Mouse (Mus musculus) limb, embryonic 13.5 days (tissue): Measurements from ENCODE around the gene Dlst. TPM values are rescaled to one million over a fixed set of nuclear protein-coding genes. Genes with fewer than 3 reads are reported as not detected.
"Not testable (repeated sequence)": the region's sequence is repeated elsewhere in the genome, so short reads cannot be mapped to it uniquely, and the experiment has no call there.

Experiments
- ATAC-seq: fragments of 200-750 bp; cut with Nextera tagmentation; 2 replicates; pipeline ENCODE4 v1.8.0; 2017; ENCODE audit warnings: low read depth, moderate number of reproducible peaks, moderate TSS enrichment; ENCODE audit not compliant: low FRiP score
- H3K27ac ChIP-seq: fragments of 300-500 bp; sonication (generic); 2 replicates; pipeline ENCODE4 v1.5.1; 2015; ENCODE audit warnings: inconsistent platforms, mild to moderate bottlenecking, moderate library complexity
- H3K27me3 ChIP-seq: fragments of 300-500 bp; sonication (generic); 2 replicates; pipeline ENCODE4 v1.6.1; 2015; ENCODE audit warnings: mild to moderate bottlenecking, inconsistent platforms
- H3K36me3 ChIP-seq: fragments of 300-500 bp; sonication (generic); 2 replicates; pipeline ENCODE4 v1.6.1; 2015; ENCODE audit warnings: inconsistent platforms, mild to moderate bottlenecking, moderate library complexity
- H3K4me1 ChIP-seq: fragments of 300-500 bp; sonication (generic); 2 replicates; pipeline ENCODE4 v1.6.1; 2015; ENCODE audit warnings: inconsistent platforms
- H3K4me2 ChIP-seq: fragments of 300-500 bp; sonication (generic); replicated peaks from 2 replicates; pipeline ENCODE4 v1.6.1; 2015; ENCODE audit warnings: inconsistent platforms, mild to moderate bottlenecking, moderate library complexity
- H3K4me3 ChIP-seq: fragments of 300-500 bp; sonication (generic); 2 replicates; pipeline ENCODE4 v1.5.1; 2015; ENCODE audit warnings: moderate library complexity, mild to moderate bottlenecking, inconsistent platforms
- H3K9ac ChIP-seq: fragments of 300-500 bp; sonication (generic); 2 replicates; pipeline ENCODE4 v1.6.1; 2015; ENCODE audit warnings: mild to moderate bottlenecking, inconsistent platforms
- H3K9me3 ChIP-seq: fragments of 300-500 bp; sonication (generic); 2 replicates; pipeline ENCODE4 v1.6.1; 2016; ENCODE audit warnings: inconsistent platforms
- WGBS: fragments of 180-500 bp; shearing (Covaris S2); methylation state at CpG from one replicate; pipeline ENCODE4 v1.1.7; 2015; 5-methylcytosine and 5-hydroxymethylcytosine counted together
- polyA plus RNA-seq: library from polyadenylated mRNA; unstranded; fragments of >200 nt; fragmentation: Nextera tagmentation; extraction: Ambion mirVana; gene quantifications from 2 replicates; pipeline ENCODE4 v1.2.1, GENCODE M21; 2015

Gene Dlst
- polyA plus RNA-seq, 1 experiment from 2014 or later: 110 TPM

DNA sequence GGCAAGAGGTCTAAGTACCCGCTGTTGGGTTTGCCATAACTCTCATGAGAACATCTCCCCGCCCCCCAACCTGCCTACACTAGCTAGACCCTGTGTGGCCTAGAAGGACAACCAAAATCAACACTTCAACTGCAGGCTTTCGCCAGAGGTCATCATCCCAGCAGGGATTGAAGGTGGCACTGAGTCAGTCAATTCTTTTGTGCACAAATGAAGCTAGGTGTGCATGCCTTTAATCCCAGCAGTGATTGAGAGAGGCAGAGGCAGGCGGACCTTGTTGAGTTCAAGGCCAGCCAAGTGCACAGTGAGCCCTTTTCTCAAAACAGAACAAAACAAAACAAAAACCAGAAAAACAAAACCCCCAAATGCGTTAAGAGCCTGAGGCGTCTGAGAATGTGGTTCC is 30.5 kb downstream of the Dlst start:
- ATAC-seq: no peak
- no peak overlapping the region for H3K27ac ChIP-seq

DNA sequence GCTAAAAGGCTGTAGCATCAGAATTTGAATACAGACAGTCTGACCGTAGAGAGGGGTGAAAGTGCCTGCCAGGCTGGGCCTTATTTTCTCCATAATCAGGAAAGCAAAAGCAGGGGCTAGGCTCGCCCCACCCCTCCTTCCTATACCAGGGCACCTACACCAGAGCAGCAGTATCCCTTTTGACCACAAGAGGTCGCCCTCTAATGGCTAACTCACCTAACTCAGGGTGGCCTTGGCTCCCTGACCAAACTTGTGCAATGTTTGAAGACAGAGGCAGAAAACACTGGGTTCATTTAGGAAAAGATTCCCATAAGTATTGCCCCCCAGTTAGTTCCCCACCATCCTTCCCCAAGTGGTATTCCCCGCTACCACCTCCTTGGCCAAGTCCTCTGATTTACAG is 32.2 kb downstream of the Dlst start:
- Histone ChIP-seq H3K36me3 (no peaks in the 10 kb centered on the region), H3K27me3 (peaks cover 17% of the 10 kb centered on the region), H3K27ac (0 out of 2 replicates have a peak overlapping the region, but pooled peaks have one; percentile 22), H3K4me3 (no peak overlapping the region), H3K9me3 (no peaks in the 10 kb centered on the region), H3K4me2 (no peak overlapping the region), H3K4me1 (peaks cover 14% of the 10 kb centered on the region), H3K9ac (no peak overlapping the region)
- peak; percentile 66 for ATAC-seq
- 16% methylated on average over 4 of the region's 4 CpGs for WGBS

More for the DNA sequence above, 30.5 kb downstream of the Dlst start:
- Histone ChIP-seq H3K4me1 (peaks cover 7% of the 10 kb centered on the region), H3K9ac (no peak overlapping the region), H3K36me3 (no peaks in the 10 kb centered on the region), H3K4me3 (no peak overlapping the region), H3K4me2 (no peak overlapping the region), H3K9me3 (no peaks in the 10 kb centered on the region), H3K27me3 (peaks cover 17% of the 10 kb centered on the region)
- 78% methylated on average over 6 of the region's 6 CpGs for WGBS

DNA sequence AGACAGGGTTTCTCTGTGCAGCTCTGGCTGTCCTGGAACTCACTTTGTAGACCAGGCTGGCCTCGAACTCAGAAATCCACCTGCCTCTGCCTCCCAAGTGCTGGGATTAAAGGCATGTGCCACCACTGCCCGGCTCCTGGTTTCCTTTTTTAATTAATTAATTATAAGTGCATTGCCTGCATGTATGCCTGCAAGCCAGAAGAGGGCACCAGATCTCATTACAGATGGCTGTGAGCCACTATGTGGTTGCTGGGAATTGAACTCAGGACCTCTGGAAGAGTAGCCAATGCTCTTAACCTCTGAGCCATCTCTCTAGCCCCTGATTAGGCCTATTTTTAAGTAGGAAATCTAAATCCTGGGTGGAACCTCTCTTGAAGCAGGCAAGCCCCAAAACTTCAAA is 33.6 kb downstream of the Dlst start:
- H3K36me3 ChIP-seq, H3K4me3 ChIP-seq, H3K9me3 ChIP-seq, ATAC-seq, H3K4me2 ChIP-seq, H3K27ac ChIP-seq, H3K9ac ChIP-seq: not testable (repeated sequence)
- peaks cover 14% of the 10 kb centered on the region for H3K4me1 ChIP-seq
- WGBS: 59% methylated on average over 2 of the region's 2 CpGs
- H3K27me3 ChIP-seq: peaks cover 19% of the 10 kb centered on the region

DNA sequence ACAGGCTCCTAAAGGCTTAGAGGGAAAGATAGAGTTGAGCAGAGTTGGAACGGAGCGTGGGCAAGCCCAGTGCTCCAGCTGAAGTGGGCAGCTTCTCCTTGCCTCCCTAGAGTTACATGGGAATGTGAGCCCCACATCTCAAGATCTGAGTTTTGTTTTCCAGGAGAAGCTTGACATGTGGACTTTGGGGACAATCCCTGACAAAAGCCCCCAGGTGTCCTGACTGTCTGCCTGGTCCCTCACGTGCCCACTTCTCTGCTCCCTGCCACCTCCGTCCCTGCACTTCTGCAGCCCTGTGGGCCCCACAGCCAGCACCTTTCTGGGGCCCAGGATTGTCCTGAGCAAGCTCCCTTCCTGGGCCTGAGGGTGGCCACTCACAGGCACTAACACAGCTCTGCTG is 34.2 kb downstream of the Dlst start:
- Histone ChIP-seq H3K27me3 (peaks cover 22% of the 10 kb centered on the region), H3K27ac (no peak overlapping the region; the same call in 1 of the 2 replicates), H3K36me3 (no peaks in the 10 kb centered on the region), H3K9me3 (no peaks in the 10 kb centered on the region), H3K4me1 (peaks cover 14% of the 10 kb centered on the region), H3K4me3 (no peak overlapping the region), H3K4me2 (no peak overlapping the region), H3K9ac (no peak overlapping the region)
- no peak for ATAC-seq
- 88% methylated on average over 4 of the region's 4 CpGs for WGBS

DNA sequence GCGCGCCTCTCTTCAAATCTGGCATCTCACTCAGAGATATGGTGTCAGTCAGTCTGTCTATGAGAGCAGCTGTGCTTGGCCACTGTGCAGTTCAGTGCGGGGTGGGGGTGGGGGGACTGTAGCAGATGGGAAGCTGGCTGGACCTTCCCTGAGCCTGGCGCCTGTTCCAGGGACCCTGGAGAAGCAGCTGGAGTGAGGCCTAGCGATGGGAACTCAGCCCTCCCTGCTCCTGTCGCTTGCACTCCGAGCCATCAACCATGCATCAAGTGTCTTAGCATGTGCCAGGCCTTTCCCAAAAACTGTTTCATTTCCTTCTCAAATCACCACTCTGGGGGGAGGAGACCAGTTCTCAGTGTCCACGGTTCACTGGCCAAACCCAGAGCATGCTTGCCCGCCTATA is 35.0 kb downstream of the Dlst start:
- H3K36me3 ChIP-seq: no peaks in the 10 kb centered on the region
- H3K4me2 ChIP-seq: no peak overlapping the region
- ATAC-seq: peak; percentile 60; the same call in 1 of the 2 replicates
- H3K9ac ChIP-seq: peak overlapping the region; percentile 48; the same call in 1 of the 2 replicates
- H3K27ac ChIP-seq: peak overlapping the region; percentile 23; the same call in 1 of the 2 replicates
- H3K4me3 ChIP-seq: no peak overlapping the region
- H3K4me1 ChIP-seq: peaks cover 14% of the 10 kb centered on the region
- WGBS: 62% methylated on average over 9 of the region's 9 CpGs
- H3K9me3 ChIP-seq: no peaks in the 10 kb centered on the region
- peaks cover 23% of the 10 kb centered on the region for H3K27me3 ChIP-seq

DNA sequence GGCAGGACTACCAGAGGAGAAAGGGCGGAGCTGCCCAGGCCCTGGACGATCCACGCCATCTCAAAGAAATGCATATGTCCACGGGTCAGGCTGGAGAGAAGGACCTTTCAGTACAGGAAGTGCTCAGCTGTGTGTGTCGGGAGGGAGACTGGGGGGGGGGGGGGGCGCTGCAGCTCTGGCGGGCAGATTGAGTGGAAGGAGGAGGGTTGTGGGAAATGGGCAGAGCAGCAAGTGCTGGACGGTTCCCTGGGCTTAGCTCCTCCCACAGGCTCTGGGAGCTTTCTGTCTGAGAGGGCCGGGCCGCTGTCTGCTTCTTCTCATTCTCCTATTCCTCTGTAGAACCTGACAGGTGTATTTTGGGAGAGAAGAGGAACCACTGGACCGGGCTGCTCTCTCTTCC is 35.7 kb downstream of the Dlst start:
- Histone ChIP-seq H3K9ac (no peak overlapping the region), H3K4me2 (no peak overlapping the region), H3K27me3 (peaks cover 27% of the 10 kb centered on the region), H3K4me3 (no peak overlapping the region), H3K27ac (no peak overlapping the region; the same call in 1 of the 2 replicates), H3K36me3 (no peaks in the 10 kb centered on the region), H3K9me3 (no peaks in the 10 kb centered on the region), H3K4me1 (peaks cover 20% of the 10 kb centered on the region)
- ATAC-seq: no peak
- 28% methylated on average over 10 of the region's 11 CpGs for WGBS

DNA sequence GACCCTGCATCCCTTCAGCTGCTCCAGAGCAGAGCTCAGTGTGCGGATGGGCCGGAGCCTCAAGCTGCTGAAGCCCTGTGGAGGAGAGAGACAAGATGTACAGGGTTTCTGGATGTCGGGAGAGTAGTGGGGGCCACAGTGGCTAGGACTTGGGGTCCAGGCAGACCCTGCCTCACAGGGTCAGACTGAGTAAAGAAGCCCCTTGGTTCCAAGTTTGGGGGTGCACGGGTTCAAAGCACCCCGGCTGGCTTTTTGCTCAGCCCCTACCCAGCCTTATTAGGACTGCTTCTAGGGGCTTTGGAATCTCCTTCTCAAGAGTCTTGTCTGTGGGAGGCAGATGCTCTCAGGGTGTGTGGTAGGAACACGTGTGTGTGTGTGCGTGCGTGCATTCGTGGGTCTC is 36.2 kb downstream of the Dlst start:
- ATAC-seq: no peak
- H3K27me3 ChIP-seq: peaks cover 32% of the 10 kb centered on the region
- H3K4me1 ChIP-seq: peaks cover 20% of the 10 kb centered on the region
- H3K9me3 ChIP-seq: no peaks in the 10 kb centered on the region
- H3K4me3 ChIP-seq: no peak overlapping the region
- no peak overlapping the region for H3K27ac ChIP-seq
- no peak overlapping the region for H3K9ac ChIP-seq
- no peak overlapping the region for H3K4me2 ChIP-seq
- H3K36me3 ChIP-seq: no peaks in the 10 kb centered on the region
- 81% methylated on average over 9 of the region's 9 CpGs for WGBS

DNA sequence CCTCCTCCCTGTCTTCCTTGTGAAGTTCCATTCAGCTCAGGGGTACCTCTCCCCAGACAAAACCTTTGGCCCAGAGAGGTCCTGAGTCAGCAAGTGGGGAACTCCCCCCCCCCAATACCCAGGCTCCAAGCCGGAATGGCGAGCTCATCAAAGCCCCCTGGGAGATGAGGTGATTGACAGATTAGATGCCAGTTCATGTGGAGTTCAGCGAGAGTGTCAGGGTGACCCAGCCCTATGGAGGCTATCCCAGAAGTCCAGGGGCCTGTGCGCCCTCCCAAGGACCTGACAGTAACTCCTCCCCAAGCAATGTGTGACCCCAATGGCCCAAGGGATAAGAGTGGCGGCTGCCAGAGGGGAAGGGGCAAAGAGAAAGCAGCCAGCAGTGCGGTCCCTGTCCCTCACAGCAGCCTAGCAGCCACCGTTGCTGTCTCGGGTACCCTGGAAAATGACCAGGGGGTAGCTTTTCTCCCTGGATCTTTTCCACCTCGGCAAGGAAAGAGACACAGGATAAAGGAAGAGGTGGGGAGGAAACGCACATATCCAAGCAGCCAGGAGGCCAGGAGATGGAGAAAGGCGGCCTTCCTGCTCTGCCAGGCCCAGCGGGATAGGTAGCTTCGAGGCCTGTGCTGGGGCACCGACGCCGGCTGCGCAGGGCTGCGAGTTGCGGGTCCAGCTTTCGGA is 39.8 kb downstream of the Dlst start:
- Histone ChIP-seq H3K27ac (no peak overlapping the region), H3K4me2 (peak overlapping the region; percentile 53), H3K36me3 (no peaks in the 10 kb centered on the region), H3K27me3 (peaks cover 38% of the 10 kb centered on the region), H3K9ac (0 out of 2 replicates have a peak overlapping the region, but pooled peaks have one; percentile 39), H3K4me3 (peak overlapping the region; percentile 22; the same call in 1 of the 2 replicates), H3K9me3 (no peaks in the 10 kb centered on the region), H3K4me1 (peaks cover 20% of the 10 kb centered on the region)
- WGBS: 11% methylated on average over 20 of the region's 20 CpGs
- ATAC-seq: no peak

DNA sequence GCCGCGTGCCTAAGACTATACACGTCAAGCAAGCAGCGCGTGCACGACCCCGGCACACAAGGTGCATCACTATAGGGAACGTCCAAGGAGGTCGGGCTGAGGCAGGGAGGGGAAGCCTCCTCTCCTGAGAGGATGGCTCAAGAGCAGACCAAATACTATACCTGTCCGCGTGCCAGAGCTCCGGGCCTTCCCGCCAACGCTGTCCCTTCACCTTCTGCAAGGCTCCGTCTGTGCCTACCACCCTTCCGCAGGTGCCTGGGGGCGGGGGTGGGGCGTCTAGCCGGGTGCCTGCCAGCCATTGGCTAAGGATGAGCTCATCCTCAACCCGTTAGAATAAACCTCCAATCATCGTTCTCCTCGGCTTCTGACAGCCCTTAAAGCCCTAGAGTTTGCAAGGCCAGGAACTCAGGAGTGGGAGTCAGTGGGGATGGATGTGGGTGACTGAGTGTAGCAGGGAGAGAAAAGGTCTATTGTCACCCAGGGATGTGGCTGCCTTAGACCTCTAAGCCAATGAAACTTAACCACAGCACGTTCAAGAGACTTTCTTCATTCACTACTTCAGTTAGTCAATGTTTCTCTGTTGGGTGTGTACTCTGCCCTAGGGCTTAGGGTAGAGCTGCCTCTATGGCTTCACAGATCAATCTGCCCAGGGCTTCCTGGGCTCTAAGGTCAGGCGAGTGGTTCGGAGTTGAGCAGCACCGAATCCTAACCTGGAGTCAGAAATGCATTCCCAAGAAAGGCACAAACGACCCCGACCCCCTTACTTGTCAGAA is 40.6 kb downstream of the Dlst start, which contains the start of gene Rps6kl1:
Gene Rps6kl1, minus strand, starts transcription at position 263 of the 773 bp plus-strand sequence.
- H3K9ac ChIP-seq: 0 out of 2 replicates have a peak within 1 kb of the TSS, but pooled peaks have one; percentile 39
- H3K9me3 ChIP-seq: no peaks in the 10 kb centered on the region
- H3K4me3 ChIP-seq: peak within 1 kb of the TSS; percentile 22; the same call in 1 of the 2 replicates
- WGBS: 14% methylated on average over 28 of the region's 28 CpGs
- H3K36me3 ChIP-seq: no peaks in the 10 kb centered on the region
- ATAC-seq: 0 out of 2 replicates have a peak, but pooled peaks have one; percentile 46
- peak within 1 kb of the TSS; percentile 53 for H3K4me2 ChIP-seq
- H3K27ac ChIP-seq: no peak within 1 kb of the TSS
- H3K4me1 ChIP-seq: peaks cover 15% of the 10 kb centered on the region
- peaks cover 38% of the 10 kb centered on the region for H3K27me3 ChIP-seq

DNA sequence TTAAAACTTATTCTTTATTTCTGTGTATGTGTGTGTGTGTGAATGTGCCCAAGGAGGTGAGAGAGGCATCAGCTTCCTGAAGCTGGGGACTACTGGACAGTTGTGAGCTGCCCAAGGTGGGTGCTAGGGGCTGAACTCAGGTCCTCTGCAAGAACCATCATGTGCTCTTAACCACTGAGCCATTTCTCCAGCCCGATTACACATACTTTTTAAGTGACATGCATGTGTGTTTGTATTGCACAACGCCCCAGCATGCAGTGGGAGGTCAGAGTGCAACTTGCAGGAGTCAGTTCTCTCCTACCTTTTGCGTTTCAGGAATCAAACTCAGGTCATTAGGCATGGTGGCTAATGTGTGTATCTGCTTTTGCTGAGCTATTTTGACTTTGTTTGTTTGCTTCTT is 42.4 kb downstream of the Dlst start:
- Histone ChIP-seq H3K4me2 (no peak overlapping the region), H3K4me3 (no peak overlapping the region), H3K9me3 (no peaks in the 10 kb centered on the region), H3K36me3 (no peaks in the 10 kb centered on the region), H3K27me3 (peaks cover 38% of the 10 kb centered on the region), H3K27ac (no peak overlapping the region), H3K9ac (no peak overlapping the region), H3K4me1 (peaks cover 14% of the 10 kb centered on the region)
- no peak for ATAC-seq
- WGBS: 73% methylated on average over 3 of the region's 3 CpGs

DNA sequence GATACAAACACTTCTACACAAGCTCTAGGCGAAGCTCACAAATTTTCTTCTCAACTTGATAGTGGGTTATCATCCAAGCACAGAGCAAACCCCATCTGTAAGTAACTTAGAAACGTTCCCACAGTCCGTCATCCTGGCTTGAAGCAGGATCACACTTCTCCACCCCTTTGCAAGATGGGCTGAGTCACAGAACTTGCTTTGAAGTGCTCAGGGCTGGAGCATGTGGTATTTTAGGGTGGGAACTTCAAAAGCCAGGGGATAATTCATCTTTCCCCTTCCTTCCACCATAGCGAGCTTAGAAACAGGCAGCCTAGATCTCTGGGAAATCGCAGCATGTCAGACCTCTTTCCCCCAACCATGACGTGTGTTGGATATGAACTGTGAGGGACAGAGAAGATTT is 45.7 kb downstream of the Dlst start:
- WGBS: 13% methylated on average over 6 of the region's 6 CpGs

DNA sequence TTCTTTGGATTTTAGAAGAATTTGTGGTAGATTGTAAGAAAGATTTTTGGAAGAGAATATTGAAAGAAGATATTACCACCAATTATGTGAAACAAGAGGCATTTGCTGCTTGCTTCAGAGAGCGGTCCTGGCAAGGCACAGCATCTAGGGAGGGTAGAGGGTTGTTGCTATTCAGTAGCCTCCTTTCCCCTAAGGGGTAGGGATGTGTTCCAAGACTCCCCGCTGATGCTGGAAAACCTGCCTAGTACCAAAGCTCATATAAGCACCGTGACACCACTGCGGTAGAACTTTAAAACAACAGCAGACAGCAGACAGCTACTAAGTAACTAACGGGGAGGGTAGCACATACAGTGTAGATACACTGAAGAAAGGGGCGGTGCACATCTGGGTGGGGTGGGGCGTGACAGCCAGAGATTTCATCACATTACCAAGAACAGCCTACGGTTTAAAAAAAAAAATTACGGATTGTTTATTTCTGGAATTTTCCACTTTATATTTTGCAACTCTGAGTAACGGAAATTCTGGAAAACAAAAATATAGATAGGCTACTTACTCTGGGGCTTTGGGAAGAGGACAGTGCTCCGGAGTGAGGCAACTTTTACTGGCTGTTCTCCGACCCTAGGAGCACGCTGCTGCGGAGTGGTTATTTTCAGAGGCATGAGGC is 47.3 kb downstream of the Dlst start:
- H3K4me3 ChIP-seq: no peak overlapping the region
- WGBS: 88% methylated on average over 14 of the region's 14 CpGs
- H3K4me1 ChIP-seq: peaks cover 8% of the 10 kb centered on the region; the same call in 1 of the 2 replicates
- H3K27ac ChIP-seq: no peak overlapping the region
- no peak overlapping the region for H3K9ac ChIP-seq
- ATAC-seq: no peak
- no peak overlapping the region for H3K4me2 ChIP-seq
- 0 out of 2 replicates have a peak, but pooled peaks cover under 1% of the 10 kb centered on the region for H3K27me3 ChIP-seq
- no peaks in the 10 kb centered on the region for H3K36me3 ChIP-seq
- no peaks in the 10 kb centered on the region for H3K9me3 ChIP-seq

More for the DNA sequence above, 45.7 kb downstream of the Dlst start:
- Histone ChIP-seq H3K9me3 (no peaks in the 10 kb centered on the region), H3K27ac (no peak overlapping the region), H3K4me3 (no peak overlapping the region), H3K27me3 (peaks cover 11% of the 10 kb centered on the region), H3K4me2 (no peak overlapping the region), H3K4me1 (peaks cover 8% of the 10 kb centered on the region; the same call in 1 of the 2 replicates), H3K36me3 (no peaks in the 10 kb centered on the region), H3K9ac (no peak overlapping the region)
- ATAC-seq: no peak
